Mouse (Mus musculus) G1E (cell line): Measurements from ENCODE around the gene Ttc17.

Experiments used
- CTCF ChIP-seq: IDR thresholded peaks from 2 replicates; pipeline ENCODE4 v1.5.1; 2012; ENCODE audit warnings: low read depth, low read length, inconsistent platforms, mixed read lengths
- GATA1 ChIP-seq: IDR thresholded peaks from 2 replicates; pipeline ENCODE4 v1.6.1; 2012; ENCODE audit warnings: borderline replicate concordance, low read length, inconsistent platforms, mixed read lengths
- TAL1 ChIP-seq: conservative IDR thresholded peaks from 2 replicates; pipeline ENCODE4 v1.6.1; 2012; ENCODE audit warnings: low read depth, low read length, inconsistent platforms, mixed read lengths

- no peak for TF ChIP-seq GATA1
- no peak for TF ChIP-seq CTCF
- TF ChIP-seq TAL1, result no peak
Measured at GRCm38 (mm10) chr2:94340769-94341168, 65.7 kb downstream of the Ttc17 start.
